Mouse (Mus musculus): ENCODE measurements around the gene Lipe. TPM values are rescaled to one million over a fixed set of nuclear protein-coding genes. Genes with fewer than 3 reads are reported as not detected.

The Lipe gene
- polyA plus RNA-seq, 1 experiment from 2014 or later: 4.9 TPM

- Histone ChIP-seq H3K27me3 (replicated peaks; ENCODE audit: control insufficient read depth, insufficient read depth, low read length) (no peaks in the 10 kb centered on the region), H3K9ac (ENCODE audit: low read depth, low read length) (peak overlapping the region; percentile 66), H3K4me3 (ENCODE audit: low read depth, low read length) (peak overlapping the region; percentile 68), H3K27ac (replicated peaks; ENCODE audit: low read depth, low read length) (peak overlapping the region; percentile 16; the same call in 1 of the 2 replicates), H3K9me3 (ENCODE audit: control insufficient read depth, low read length) (no peaks in the 10 kb centered on the region), H3K4me2 (ENCODE audit: low read depth, low read length) (peak overlapping the region; percentile 71), H3K36me3 (ENCODE audit: control insufficient read depth, insufficient read depth, low read length) (no peaks in the 10 kb centered on the region), H3K4me1 (ENCODE audit: control insufficient read depth, insufficient read depth, low read length) (peaks cover 20% of the 10 kb centered on the region)
- no peak for DNase-seq (ENCODE audit: low spot score)
- no peak for ATAC-seq (ENCODE audit: low read depth)
- 13% methylated on average over 7 of the region's 7 CpGs for WGBS
Observed at GRCm38 (mm10) chr7:25394754-25395153, 3.8 kb downstream of the Lipe start.

DNA sequence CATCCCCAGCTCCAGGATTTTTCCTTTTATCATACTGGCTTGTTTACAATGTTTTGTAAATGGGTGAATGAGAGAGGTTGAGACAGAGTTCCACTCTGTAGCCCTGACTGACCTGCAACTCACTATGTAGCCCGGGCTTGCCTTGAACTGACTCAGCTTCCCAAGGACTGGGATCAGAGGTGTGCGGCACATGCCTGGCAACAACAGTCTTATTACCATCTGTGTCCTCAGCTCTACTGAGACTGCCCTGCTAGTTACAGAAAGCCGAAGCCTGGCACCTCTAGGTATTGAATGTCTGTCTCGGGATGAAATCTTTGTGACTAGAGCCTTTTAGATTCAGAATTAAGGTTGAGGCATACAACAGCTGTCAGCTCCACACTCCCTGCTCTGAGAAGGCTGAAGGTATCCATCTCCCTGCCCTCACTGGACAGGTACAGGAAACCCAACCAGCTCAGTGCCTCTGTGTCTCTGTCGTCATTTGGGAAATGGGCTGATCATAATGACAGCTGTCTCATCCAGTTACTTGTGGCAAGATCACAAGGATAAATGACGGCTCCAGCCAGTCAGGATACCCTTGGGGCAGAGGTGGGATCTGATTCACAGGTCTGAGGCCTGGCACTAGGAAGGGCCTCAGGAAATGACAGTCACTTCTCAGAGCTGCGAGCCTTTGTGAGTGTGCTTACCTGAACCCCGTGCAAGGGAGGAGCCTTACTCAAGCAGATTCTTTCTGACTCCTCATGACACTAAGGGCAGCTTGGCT lies 4.9 kb downstream of the Lipe start:
- no peak overlapping the region for H3K27ac ChIP-seq (replicated peaks; ENCODE audit: low read depth, low read length)
- H3K27me3 ChIP-seq (replicated peaks; ENCODE audit: control insufficient read depth, insufficient read depth, low read length): no peaks in the 10 kb centered on the region
- ATAC-seq (ENCODE audit: low read depth): no peak
- peaks cover 20% of the 10 kb centered on the region for H3K4me1 ChIP-seq (ENCODE audit: control insufficient read depth, insufficient read depth, low read length)
- H3K36me3 ChIP-seq (ENCODE audit: control insufficient read depth, insufficient read depth, low read length): no peaks in the 10 kb centered on the region
- peak overlapping the region; percentile 71 for H3K4me2 ChIP-seq (ENCODE audit: low read depth, low read length)
- DNase-seq (ENCODE audit: low spot score): no peak
- H3K9ac ChIP-seq (ENCODE audit: low read depth, low read length): no peak overlapping the region
- no peaks in the 10 kb centered on the region for H3K9me3 ChIP-seq (ENCODE audit: control insufficient read depth, low read length)
- WGBS: 59% methylated on average over 8 of the region's 8 CpGs
- H3K4me3 ChIP-seq (ENCODE audit: low read depth, low read length): no peak overlapping the region

DNA sequence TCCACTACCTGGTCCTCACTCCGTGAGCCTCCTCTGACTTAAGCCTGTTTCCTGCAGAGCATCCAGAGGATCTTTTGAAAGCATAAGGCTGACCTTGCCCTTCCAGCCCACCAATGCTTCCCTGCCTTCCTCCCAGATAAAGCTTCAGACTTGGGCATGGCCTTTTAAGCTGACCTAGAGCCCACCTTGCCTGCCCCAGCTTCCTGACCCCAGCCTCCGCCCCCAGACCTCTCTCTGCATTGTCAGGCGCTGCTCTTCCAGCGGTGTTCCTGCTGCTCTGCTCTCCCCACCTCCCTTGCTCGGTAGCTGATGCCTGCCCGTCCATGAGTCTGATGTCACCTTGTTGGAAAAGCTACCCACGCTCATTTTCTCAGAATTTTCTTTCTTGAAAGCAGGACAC lies 5.7 kb downstream of the Lipe start:
- H3K27me3 ChIP-seq (replicated peaks; ENCODE audit: control insufficient read depth, insufficient read depth, low read length): no peaks in the 10 kb centered on the region
- ATAC-seq (ENCODE audit: low read depth) (no peak), DNase-seq (ENCODE audit: low spot score) (no peak)
- H3K4me3 ChIP-seq (ENCODE audit: low read depth, low read length): no peak overlapping the region
- H3K27ac ChIP-seq (replicated peaks; ENCODE audit: low read depth, low read length): no peak overlapping the region
- 41% methylated on average over 7 of the region's 7 CpGs for WGBS
- H3K4me1 ChIP-seq (ENCODE audit: control insufficient read depth, insufficient read depth, low read length): peaks cover 20% of the 10 kb centered on the region
- H3K4me2 ChIP-seq (ENCODE audit: low read depth, low read length): no peak overlapping the region
- peaks cover 8% of the 10 kb centered on the region; the same call in 1 of the 2 replicates for H3K36me3 ChIP-seq (ENCODE audit: control insufficient read depth, insufficient read depth, low read length)
- no peak overlapping the region for H3K9ac ChIP-seq (ENCODE audit: low read depth, low read length)
- H3K9me3 ChIP-seq (ENCODE audit: control insufficient read depth, low read length): no peaks in the 10 kb centered on the region

DNA sequence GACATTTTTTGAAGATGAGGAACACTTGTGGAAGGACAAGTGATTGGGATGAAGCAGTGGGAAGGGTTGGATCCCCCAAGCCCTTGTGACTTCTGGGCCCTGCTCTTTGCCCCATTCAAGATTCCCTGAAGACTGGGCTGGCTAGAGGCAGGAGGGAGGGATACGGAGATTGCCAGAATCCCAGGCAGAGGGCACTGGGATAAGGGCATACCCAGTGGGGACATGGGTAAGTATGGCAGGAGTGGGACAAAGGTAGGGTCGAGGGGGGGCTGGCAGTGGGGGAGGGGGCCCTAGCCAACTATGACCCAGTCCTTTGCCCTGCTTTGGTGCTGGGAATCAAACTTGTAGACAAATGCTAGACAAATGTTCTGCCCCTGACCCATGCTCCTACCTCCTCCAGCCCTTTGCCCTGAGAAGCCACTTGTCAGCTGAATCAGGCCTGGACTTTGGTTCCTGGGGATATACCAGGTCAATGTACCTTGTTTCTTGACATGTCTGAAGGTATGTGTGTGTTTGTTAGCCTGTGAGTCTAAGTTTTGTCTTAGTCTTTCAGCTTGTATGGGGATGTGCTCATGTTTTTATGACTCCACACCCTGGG lies 6.6 kb downstream of the Lipe start:
- ATAC-seq (ENCODE audit: low read depth) (no peak), DNase-seq (ENCODE audit: low spot score) (no peak)
- Histone ChIP-seq H3K9me3 (ENCODE audit: control insufficient read depth, low read length) (no peaks in the 10 kb centered on the region), H3K4me1 (ENCODE audit: control insufficient read depth, insufficient read depth, low read length) (peaks cover 20% of the 10 kb centered on the region), H3K27ac (replicated peaks; ENCODE audit: low read depth, low read length) (no peak overlapping the region), H3K4me2 (ENCODE audit: low read depth, low read length) (no peak overlapping the region), H3K36me3 (ENCODE audit: control insufficient read depth, insufficient read depth, low read length) (peaks cover 11% of the 10 kb centered on the region; the same call in 1 of the 2 replicates), H3K27me3 (replicated peaks; ENCODE audit: control insufficient read depth, insufficient read depth, low read length) (no peaks in the 10 kb centered on the region), H3K4me3 (ENCODE audit: low read depth, low read length) (no peak overlapping the region), H3K9ac (ENCODE audit: low read depth, low read length) (no peak overlapping the region)
- WGBS: 57% methylated on average over 2 of the region's 2 CpGs

GRCm38 (mm10) chr7:25390986-25391385 lies 7.5 kb downstream of the Lipe start:
- Histone ChIP-seq H3K27ac (replicated peaks; ENCODE audit: low read depth, low read length) (no peak overlapping the region), H3K4me3 (ENCODE audit: low read depth, low read length) (no peak overlapping the region), H3K4me1 (ENCODE audit: control insufficient read depth, insufficient read depth, low read length) (peaks cover 17% of the 10 kb centered on the region), H3K36me3 (ENCODE audit: control insufficient read depth, insufficient read depth, low read length) (peaks cover 11% of the 10 kb centered on the region; the same call in 1 of the 2 replicates), H3K4me2 (ENCODE audit: low read depth, low read length) (no peak overlapping the region), H3K27me3 (replicated peaks; ENCODE audit: control insufficient read depth, insufficient read depth, low read length) (no peaks in the 10 kb centered on the region), H3K9ac (ENCODE audit: low read depth, low read length) (no peak overlapping the region), H3K9me3 (ENCODE audit: control insufficient read depth, low read length) (no peaks in the 10 kb centered on the region)
- WGBS: 28% methylated on average over 2 of the region's 2 CpGs
- no peak for DNase-seq (ENCODE audit: low spot score)
- no peak for ATAC-seq (ENCODE audit: low read depth)

DNA sequence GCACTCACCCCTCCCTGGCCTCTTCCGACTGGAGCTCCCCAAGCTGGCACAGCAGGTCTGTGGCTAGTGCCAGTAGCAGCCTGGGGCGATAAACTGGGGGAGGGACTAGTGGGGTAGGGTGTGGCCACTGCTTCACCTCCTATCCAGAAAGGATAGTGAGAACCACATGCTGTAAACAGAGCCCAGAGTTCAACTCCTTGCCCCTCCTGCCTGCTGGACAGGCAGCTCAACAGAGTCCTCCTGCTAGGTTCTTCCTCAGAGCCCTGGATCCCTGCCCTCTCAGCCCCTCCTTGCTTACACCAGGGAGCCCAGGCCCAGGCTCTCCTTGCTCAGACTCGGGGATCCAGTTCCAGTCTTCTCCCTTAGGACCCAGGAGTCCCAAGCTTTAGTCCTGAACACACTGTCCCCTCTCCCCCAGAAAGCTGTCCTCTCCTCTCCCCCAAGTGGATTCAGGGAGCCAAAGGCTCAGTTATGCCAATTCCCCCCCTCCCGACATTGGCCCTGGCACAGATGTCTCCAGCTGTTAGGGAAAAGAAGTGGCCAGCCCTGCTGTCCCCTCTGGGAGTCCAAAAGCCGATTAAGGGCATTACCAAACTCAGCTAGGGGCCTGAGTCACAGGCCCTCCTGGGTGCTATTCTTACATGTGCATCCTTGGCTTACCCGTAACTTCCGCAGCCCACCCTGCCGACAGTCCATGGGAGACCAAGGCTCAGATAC lies 8.3 kb downstream of the Lipe start:
- ATAC-seq (ENCODE audit: low read depth) (peak; percentile 28), DNase-seq (ENCODE audit: low spot score) (peak; percentile 31)
- Histone ChIP-seq H3K36me3 (ENCODE audit: control insufficient read depth, insufficient read depth, low read length) (peaks cover 18% of the 10 kb centered on the region; the same call in 1 of the 2 replicates), H3K4me2 (ENCODE audit: low read depth, low read length) (no peak overlapping the region), H3K9ac (ENCODE audit: low read depth, low read length) (0 out of 2 replicates have a peak overlapping the region, but pooled peaks have one; percentile 4), H3K9me3 (ENCODE audit: control insufficient read depth, low read length) (no peaks in the 10 kb centered on the region), H3K4me1 (ENCODE audit: control insufficient read depth, insufficient read depth, low read length) (peaks cover 17% of the 10 kb centered on the region), H3K27ac (replicated peaks; ENCODE audit: low read depth, low read length) (no peak overlapping the region), H3K4me3 (ENCODE audit: low read depth, low read length) (no peak overlapping the region), H3K27me3 (replicated peaks; ENCODE audit: control insufficient read depth, insufficient read depth, low read length) (no peaks in the 10 kb centered on the region)
- WGBS: 48% methylated on average over 8 of the region's 8 CpGs

GRCm38 (mm10) chr7:25388916-25389315 lies 9.6 kb downstream of the Lipe start:
- Histone ChIP-seq H3K9ac (ENCODE audit: low read depth, low read length) (no peak overlapping the region), H3K27ac (replicated peaks; ENCODE audit: low read depth, low read length) (no peak overlapping the region), H3K4me2 (ENCODE audit: low read depth, low read length) (no peak overlapping the region), H3K4me3 (ENCODE audit: low read depth, low read length) (no peak overlapping the region), H3K4me1 (ENCODE audit: control insufficient read depth, insufficient read depth, low read length) (peaks cover 10% of the 10 kb centered on the region), H3K9me3 (ENCODE audit: control insufficient read depth, low read length) (no peaks in the 10 kb centered on the region), H3K27me3 (replicated peaks; ENCODE audit: control insufficient read depth, insufficient read depth, low read length) (no peaks in the 10 kb centered on the region), H3K36me3 (ENCODE audit: control insufficient read depth, insufficient read depth, low read length) (peaks cover 30% of the 10 kb centered on the region; the same call in 1 of the 2 replicates)
- WGBS: 88% methylated on average over 7 of the region's 7 CpGs
- DNase-seq (ENCODE audit: low spot score) (no peak), ATAC-seq (ENCODE audit: low read depth) (no peak)

DNA sequence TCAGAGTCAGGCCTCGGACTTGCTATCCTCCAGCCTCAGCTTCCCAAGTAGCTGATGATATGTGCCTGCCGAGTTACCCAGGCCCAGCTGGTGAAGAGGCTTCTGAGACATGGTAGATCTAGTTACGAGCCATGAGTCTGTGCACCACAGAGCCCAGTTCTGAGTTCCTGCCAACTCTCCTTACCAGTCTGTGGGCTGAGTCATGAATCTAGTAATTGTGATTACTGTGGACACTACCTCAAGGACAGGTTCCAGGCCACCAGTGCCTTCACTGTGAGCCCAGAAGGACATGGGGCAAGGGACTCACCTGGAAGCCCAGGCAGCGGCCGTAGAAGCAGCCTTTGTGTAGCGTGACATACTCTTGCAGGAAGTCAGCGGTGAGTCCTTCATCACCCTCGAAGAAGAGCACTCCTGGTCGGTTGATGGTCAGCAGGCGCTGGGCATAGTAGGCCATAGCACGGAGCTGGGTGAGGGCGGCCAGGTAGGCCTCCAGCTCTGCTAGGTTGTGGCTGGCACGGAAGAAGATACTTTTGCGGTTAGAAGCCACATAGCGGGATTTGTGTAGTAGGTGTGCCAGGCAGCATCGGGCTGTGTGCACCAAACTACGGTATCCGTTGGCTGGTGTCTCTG lies 10.6 kb downstream of the Lipe start:
- Histone ChIP-seq H3K9ac (ENCODE audit: low read depth, low read length) (no peak overlapping the region), H3K9me3 (ENCODE audit: control insufficient read depth, low read length) (no peaks in the 10 kb centered on the region), H3K27me3 (replicated peaks; ENCODE audit: control insufficient read depth, insufficient read depth, low read length) (no peaks in the 10 kb centered on the region), H3K4me2 (ENCODE audit: low read depth, low read length) (no peak overlapping the region), H3K4me3 (ENCODE audit: low read depth, low read length) (no peak overlapping the region), H3K27ac (replicated peaks; ENCODE audit: low read depth, low read length) (no peak overlapping the region), H3K4me1 (ENCODE audit: control insufficient read depth, insufficient read depth, low read length) (peaks cover 8% of the 10 kb centered on the region; the same call in 1 of the 2 replicates), H3K36me3 (ENCODE audit: control insufficient read depth, insufficient read depth, low read length) (peaks cover 40% of the 10 kb centered on the region)
- WGBS: 94% methylated on average over 18 of the region's 18 CpGs
- DNase-seq (ENCODE audit: low spot score): no peak
- ATAC-seq (ENCODE audit: low read depth): no peak
